Mouse (Mus musculus) G1E-ER4 (cell line): ENCODE data around the gene Hoxc13. TPM values are rescaled to one million over a fixed set of nuclear protein-coding genes. Genes with fewer than 3 reads are reported as not detected.
A peak's percentile ranks its signal among the peaks of the same experiment; 100 is the strongest.

Experiments
- GATA1 ChIP-seq: IDR thresholded peaks from one replicate; pipeline ENCODE4 v1.8.0; 2012; ENCODE audit warnings: low read length, inconsistent platforms
- polyA plus RNA-seq: library from polyadenylated mRNA; stranded (reverse); fragments of >175 nt; gene quantifications from 2 replicates; pipeline ENCODE4 v1.2.3, GENCODE M21; 2012

Hoxc13 gene
- polyA plus RNA-seq, 1 experiment: not detected

GRCm38 (mm10) chr15:102927032-102927645, 6.2 kb downstream of the Hoxc13 start:
- no peak for TF ChIP-seq GATA1

GRCm38 (mm10) chr15:102931706-102932358, 10.9 kb downstream of the Hoxc13 start:
- TF ChIP-seq GATA1: no peak

- no peak for TF ChIP-seq GATA1
Measured at GRCm38 (mm10) chr15:102934438-102934837, 13.5 kb downstream of the Hoxc13 start.

- TF ChIP-seq GATA1: no peak
Measured at GRCm38 (mm10) chr15:102934897-102935296, 14.0 kb downstream of the Hoxc13 start.

GRCm38 (mm10) chr15:102936279-102936972, 15.5 kb downstream of the Hoxc13 start, which contains the start of gene Hoxc12:
Hoxc12 (plus strand) TSS chr15:102936757.
- TF ChIP-seq GATA1: no peak

GRCm38 (mm10) chr15:102937036-102937666, 16.2 kb downstream of the Hoxc13 start:
- TF ChIP-seq GATA1: no peak

GRCm38 (mm10) chr15:102939256-102940155, 18.6 kb downstream of the Hoxc13 start:
- TF ChIP-seq GATA1: no peak

GRCm38 (mm10) chr15:102942739-102943467, 22.0 kb downstream of the Hoxc13 start:
- TF ChIP-seq GATA1: no peak

GRCm38 (mm10) chr15:102943468-102943813, 22.5 kb downstream of the Hoxc13 start:
- TF ChIP-seq GATA1: no peak

- peak; percentile 69 for TF ChIP-seq GATA1
Measured at GRCm38 (mm10) chr15:102945185-102946077, 24.5 kb downstream of the Hoxc13 start.

- no peak for TF ChIP-seq GATA1
Measured at GRCm38 (mm10) chr15:102947276-102947675, 26.4 kb downstream of the Hoxc13 start.

GRCm38 (mm10) chr15:102948842-102949241, 27.9 kb downstream of the Hoxc13 start:
- no peak for TF ChIP-seq GATA1

GRCm38 (mm10) chr15:102949696-102950095, 28.8 kb downstream of the Hoxc13 start:
- no peak for TF ChIP-seq GATA1

- TF ChIP-seq GATA1: no peak
Measured at GRCm38 (mm10) chr15:102950877-102951276, 30.0 kb downstream of the Hoxc13 start.
